Mouse (Mus musculus): Measurements from ENCODE around the gene Ube2h.
A peak's percentile ranks its signal among the peaks of the same experiment; 100 is the strongest.
"Not testable (repeated sequence)": the region's sequence is repeated elsewhere in the genome, so short reads cannot be mapped to it uniquely, and the experiment has no call there.

Gene Ube2h

DNA sequence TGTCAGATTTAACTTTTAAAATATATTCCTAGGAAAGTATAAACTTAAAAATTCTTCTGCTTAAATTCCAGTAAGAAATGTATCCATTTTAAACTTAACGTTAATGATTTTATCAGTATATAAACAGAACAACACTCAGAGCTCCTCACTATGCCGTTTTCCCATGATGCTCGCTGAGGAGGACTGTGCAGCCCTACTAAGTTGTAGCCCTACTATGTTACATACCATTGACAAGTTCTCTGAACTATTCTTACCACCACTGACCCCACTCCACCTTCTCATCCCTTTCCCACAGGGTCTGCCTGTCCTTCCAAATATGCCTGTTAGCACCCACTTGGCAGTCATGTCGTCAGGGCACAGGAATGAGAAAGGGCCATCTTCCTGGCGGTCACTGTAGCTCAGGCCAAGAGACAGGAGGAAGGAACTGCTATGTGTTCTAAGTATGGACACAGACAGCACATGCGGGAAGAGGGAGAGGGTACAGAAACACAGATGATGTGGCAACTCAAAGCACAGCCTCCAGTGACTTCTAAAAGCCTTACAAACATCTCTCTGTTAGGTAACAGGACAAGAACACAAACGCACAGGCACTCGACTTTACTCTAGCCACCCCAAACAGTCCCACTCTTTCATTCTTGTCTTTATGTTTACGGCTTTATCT, 60.9 kb downstream of the Ube2h start:
- no peak for DNase-seq

- no peak for DNase-seq
Observed at GRCm38 (mm10) chr6:30242928-30243327, 61.4 kb downstream of the Ube2h start.

DNA sequence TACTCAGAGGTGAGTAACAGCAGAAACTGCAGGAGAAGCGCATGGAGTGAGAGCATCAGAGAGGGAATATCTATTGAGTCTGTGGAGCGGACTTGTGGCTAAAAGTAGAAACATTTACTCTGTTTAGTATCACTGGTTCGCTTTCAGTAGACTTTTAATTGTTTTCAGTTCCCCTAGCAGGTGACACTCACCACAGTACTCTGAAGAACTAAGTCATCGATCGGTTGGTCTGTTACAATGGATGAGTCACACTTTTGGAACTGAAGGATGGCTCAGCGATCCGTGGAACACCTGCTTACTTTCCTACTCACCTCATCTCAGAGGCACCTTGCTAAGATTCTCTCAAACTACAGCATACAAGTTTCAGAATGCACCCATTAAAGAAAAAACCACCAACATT, 64.2 kb downstream of the Ube2h start:
- no peak for DNase-seq

- no peak for DNase-seq
Observed at GRCm38 (mm10) chr6:30239207-30239606, 65.1 kb downstream of the Ube2h start.

GRCm38 (mm10) chr6:30238079-30238478, 66.3 kb downstream of the Ube2h start:
- no peak for DNase-seq

- no peak for DNase-seq
Observed at GRCm38 (mm10) chr6:30236564-30236963, 67.8 kb downstream of the Ube2h start.

GRCm38 (mm10) chr6:30231758-30232293, 72.5 kb downstream of the Ube2h start:
- DNase-seq = no peak

DNA sequence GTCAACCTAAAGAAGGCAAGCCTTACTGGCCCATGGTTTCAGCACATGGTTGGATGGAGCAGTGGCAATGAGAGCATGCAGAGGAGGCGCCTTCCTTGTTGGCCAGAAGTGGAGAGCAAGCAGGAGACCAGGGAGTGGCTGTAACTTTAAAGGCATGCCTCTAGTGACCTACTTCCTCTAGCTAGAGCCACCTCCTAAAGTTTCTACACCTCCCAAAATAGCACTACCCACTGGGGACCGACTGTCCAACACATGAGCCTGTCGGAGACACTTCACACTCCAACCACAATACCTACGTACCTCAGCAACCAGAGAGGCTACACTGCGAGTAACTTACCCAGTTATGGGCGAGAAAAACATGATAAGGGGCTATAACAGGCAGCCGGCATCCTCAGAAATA, 74.1 kb downstream of the Ube2h start:
- no peak for DNase-seq

DNA sequence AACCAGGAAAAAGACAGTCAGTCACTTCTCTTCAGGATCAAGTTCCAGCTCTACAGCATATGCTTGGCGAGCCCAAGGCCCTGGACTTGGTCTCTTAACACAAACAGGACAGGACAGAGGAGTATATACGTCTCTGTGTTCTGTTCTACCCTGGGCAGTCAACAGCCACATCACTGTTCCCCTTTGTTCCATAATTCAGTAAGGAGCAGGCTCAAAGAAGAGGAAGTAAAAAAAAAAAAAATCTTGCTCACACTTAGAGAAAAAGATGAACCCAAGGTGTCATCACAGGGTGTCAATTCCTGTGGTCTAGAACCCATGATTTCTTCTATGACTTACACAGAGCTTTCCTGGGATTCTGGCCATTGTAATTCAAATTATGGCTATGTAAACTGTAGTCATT, 75.4 kb downstream of the Ube2h start:
- no peak for DNase-seq

GRCm38 (mm10) chr6:30228353-30228752, 76.0 kb downstream of the Ube2h start:
- no peak for DNase-seq

DNA sequence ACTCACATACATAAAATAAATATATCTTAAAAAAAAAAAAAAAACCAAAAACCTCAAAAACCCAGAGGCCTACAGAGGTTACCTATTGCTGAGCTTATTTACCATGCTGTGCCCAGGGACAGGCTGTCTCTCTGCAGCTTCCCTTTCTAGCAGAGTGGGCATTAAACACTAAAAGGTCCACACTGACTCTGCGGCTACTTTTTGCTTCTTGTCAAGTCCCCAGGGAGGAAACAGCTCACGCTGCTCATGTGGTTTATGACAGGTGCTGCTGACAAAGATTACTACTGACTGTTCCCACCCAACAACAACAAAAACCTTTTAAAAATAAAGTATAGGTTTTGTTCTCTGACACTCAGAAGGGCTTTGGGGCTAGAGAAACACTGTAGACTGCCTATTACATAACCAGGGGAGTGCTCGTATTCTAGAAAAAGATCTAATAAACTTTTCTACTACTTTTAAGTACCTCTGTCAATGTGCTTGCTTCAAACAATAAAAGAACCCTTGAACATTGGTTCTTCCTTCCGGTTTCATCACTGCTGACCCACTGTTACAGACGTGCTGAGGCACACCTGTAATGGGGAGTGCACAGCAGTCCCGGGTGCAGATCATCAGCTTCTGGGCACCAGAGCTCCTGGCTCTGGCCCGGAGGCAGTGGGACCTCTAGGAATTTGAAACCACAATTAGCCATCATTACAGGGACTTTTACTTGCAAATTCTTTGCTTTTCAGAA, 77.2 kb downstream of the Ube2h start:
- no peak for DNase-seq

DNA sequence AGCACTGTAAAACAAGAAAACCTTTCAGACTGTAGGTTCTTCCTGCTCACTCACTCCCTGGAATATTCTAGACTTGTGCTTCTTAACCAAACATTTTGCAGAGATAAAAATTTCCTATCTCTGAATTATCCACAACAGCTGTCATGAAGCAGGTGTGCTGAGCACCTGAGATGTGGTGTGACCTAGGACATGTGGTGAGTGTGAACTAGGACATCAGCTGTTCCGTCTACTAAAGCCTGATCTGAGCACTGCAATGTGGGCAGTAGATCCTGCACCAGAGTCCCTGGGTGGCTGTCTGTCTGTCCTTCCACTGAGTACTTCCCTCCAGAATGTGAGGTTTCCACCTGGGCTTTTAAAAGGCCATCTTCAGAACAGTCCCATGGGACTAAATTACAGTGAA, 79.6 kb downstream of the Ube2h start:
- DNase-seq = no peak

- no peak for DNase-seq
Observed at GRCm38 (mm10) chr6:30222321-30222720, 82.0 kb downstream of the Ube2h start.

- no peak for DNase-seq
Observed at GRCm38 (mm10) chr6:30217581-30217980, 86.8 kb downstream of the Ube2h start.

- DNase-seq = peak; percentile 30 to 43
Observed at GRCm38 (mm10) chr6:30212468-30212867, 91.9 kb downstream of the Ube2h start.

GRCm38 (mm10) chr6:30211641-30212455, 92.5 kb downstream of the Ube2h start:
- peak; percentile 79 to 87 for DNase-seq

DNA sequence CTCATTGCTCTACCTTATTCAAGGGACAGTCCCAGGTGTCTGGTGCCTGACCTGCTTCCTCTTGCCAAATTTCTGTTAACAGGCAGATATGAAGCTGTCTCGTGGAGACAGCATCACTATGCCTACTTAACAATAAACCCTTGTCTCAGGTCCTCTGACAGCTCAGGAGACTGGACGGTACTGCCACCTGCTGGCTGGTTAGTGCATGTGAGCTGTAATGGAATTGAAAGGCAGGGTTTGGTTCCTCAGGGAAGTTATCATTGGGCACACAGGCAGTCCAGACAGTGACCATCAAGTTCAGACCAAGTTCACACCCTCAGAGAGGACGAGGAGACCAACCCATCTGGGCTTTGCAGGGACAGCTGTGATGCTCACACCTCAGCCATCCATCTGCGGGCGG, 93.6 kb downstream of the Ube2h start:
- DNase-seq = peak; percentile 63 to 88

DNA sequence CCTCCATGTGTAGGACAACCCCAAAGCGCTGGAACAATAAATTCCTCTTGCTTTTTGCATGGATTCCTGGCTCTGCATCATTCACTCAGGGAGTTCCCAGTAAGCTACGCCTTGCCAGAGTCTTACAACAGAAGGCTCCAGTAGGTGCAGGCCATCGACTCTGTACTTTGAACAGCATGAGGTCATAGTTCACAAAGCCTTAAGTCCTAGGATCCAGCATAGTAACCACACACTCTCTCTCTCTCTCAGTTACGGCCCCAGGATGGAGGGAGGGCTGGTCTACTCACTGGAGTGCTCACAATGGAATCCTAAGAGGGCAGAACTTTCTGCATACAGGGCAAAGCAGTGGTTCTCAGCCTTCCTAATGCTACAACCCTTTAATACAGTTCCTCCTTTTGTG, 95.5 kb downstream of the Ube2h start:
- peak; percentile 23 to 53 for DNase-seq

- DNase-seq = peak; percentile 64 to 86
Observed at GRCm38 (mm10) chr6:30205587-30206202, 98.6 kb downstream of the Ube2h start.

DNA sequence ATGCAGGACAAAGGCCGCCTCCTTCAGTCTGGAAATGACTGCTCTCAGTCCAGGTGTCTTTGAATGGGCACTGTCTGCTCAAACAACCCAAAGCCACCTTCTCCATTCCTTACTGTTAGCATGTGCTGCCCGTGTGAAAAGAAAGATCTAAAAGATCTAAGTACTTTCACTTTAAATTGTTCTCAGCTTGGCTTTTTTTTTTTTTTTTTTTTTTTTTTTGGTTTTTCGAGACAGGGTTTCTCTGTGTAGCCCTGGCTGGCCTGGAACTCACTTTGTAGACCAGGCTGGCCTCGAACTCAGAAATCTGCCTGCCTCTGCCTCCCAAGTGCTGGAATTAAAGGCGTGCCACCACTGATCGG, 99.2 kb downstream of the Ube2h start:
- DNase-seq = not testable (repeated sequence)

GRCm38 (mm10) chr6:30204383-30205179, 99.8 kb downstream of the Ube2h start:
- DNase-seq = no peak

GRCm38 (mm10) chr6:30196143-30196542, 108.2 kb downstream of the Ube2h start:
- DNase-seq = no peak
